Mouse (Mus musculus) embryonic fibroblast, embryonic 13.5 days (primary cell): ENCODE measurements at regions not wholly inside any gene's neighbourhood (a gene's known extent, or its start where the extent isn't known, plus 50 kb on each side); places are given as distances from the start of the nearest gene placed in this dataset.

Source experiments
- CTCF ChIP-seq: IDR thresholded peaks from 2 replicates; pipeline ENCODE4 v1.5.1; 2011; ENCODE audit warnings: mild to moderate bottlenecking, control low read depth, low read length, moderate library complexity, borderline replicate concordance; ENCODE audit not compliant: insufficient read depth
- POLR2A ChIP-seq: IDR thresholded peaks from 2 replicates; pipeline ENCODE4 v1.6.1; 2011; ENCODE audit warnings: low read depth, mild to moderate bottlenecking, control low read depth, low read length, moderate library complexity

DNA sequence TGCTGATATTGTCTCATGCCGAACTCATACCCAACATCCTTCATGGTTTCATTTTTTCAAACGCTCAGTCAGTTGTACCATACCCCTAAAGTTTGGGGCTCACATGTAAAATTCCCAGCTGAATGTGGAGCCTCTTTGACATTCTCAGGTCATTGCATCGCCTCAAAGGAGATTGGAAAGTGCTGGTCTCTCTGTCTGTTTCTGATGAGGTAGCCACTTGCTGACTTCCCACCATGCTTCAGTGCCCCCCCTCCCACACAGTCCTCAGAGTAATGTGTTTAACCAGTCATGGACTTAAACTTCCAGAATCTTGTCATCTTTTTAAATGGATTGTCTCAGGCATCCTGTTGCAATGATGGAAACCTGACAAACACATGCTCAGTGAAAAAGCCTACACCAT is 220.9 kb upstream of the Cxxc4 start:
- TF ChIP-seq POLR2A, result no peak
- no peak for TF ChIP-seq CTCF
